Mouse (Mus musculus) lung, postnatal 0 days (tissue): ENCODE measurements around the gene Mrps14. TPM values are rescaled to one million over a fixed set of nuclear protein-coding genes. Genes with fewer than 3 reads are reported as not detected.

Experiments used
- ATAC-seq: fragments of 200-750 bp; cut with Nextera tagmentation; 2 replicates; pipeline ENCODE4 v1.8.0; 2017; ENCODE audit warnings: moderate library complexity
- DNase-seq: peaks from one replicate; pipeline ENCODE4 v3.0.0-alpha.2; 2016; ENCODE audit warnings: low spot score
- H3K27ac ChIP-seq: fragments of 300-500 bp; sonication (generic); 2 replicates; pipeline ENCODE4 v1.5.1; 2014; ENCODE audit warnings: antibody characterized with exemption, mild to moderate bottlenecking, low read length, mixed read lengths
- H3K27me3 ChIP-seq: fragments of 300-500 bp; sonication (generic); replicated peaks from 2 replicates; pipeline ENCODE4 v1.6.1; 2014; ENCODE audit warnings: low read length, mixed read lengths; ENCODE audit not compliant: insufficient read depth
- H3K36me3 ChIP-seq: fragments of 300-500 bp; sonication (generic); 2 replicates; pipeline ENCODE4 v1.6.1; 2014; ENCODE audit warnings: low read length, mixed read lengths; ENCODE audit not compliant: insufficient read depth
- H3K4me1 ChIP-seq: fragments of 300-500 bp; sonication (generic); 2 replicates; pipeline ENCODE4 v1.6.1; 2014; ENCODE audit warnings: antibody characterized with exemption, low read depth, low read length, mixed read lengths; ENCODE audit not compliant: insufficient read depth
- H3K4me2 ChIP-seq: fragments of 300-500 bp; sonication (generic); replicated peaks from 2 replicates; pipeline ENCODE4 v1.6.1; 2014; ENCODE audit warnings: low read depth, mild to moderate bottlenecking, low read length, moderate library complexity, mixed read lengths
- H3K4me3 ChIP-seq: fragments of 300-500 bp; sonication (generic); 2 replicates; pipeline ENCODE4 v1.5.1; 2014; ENCODE audit warnings: low read depth, low read length
- H3K9ac ChIP-seq: fragments of 300-500 bp; sonication (generic); replicated peaks from 2 replicates; pipeline ENCODE4 v1.6.1; 2014; ENCODE audit warnings: low read depth, mild to moderate bottlenecking
- H3K9me3 ChIP-seq: fragments of 300-500 bp; sonication (generic); 2 replicates; pipeline ENCODE4 v1.6.1; 2016; ENCODE audit warnings: low read length, mixed read lengths
- CTCF ChIP-seq: IDR thresholded peaks from 2 replicates; pipeline ENCODE4 v1.5.1; 2016; ENCODE audit warnings: antibody characterized with exemption, mild to moderate bottlenecking
- EP300 ChIP-seq: IDR thresholded peaks from 2 replicates; pipeline ENCODE4 v1.6.1; 2016; ENCODE audit warnings: antibody characterized with exemption, mild to moderate bottlenecking, control low read depth
- WGBS: fragments of 180-500 bp; shearing (Covaris S2); extraction: QIAGEN DNeasy Blood & Tissue Kit; methylation state at CpG from one replicate; pipeline ENCODE4 v1.1.7; 2014; 5-methylcytosine and 5-hydroxymethylcytosine counted together
- polyA plus RNA-seq: library from polyadenylated mRNA; unstranded; fragments of >200 nt; fragmentation: Nextera tagmentation; extraction: Ambion mirVana; gene quantifications from 2 replicates; pipeline ENCODE4 v1.2.1, GENCODE M21; 2015

The Mrps14 gene
- polyA plus RNA-seq, 1 experiment from 2014 or later: 180 TPM

DNA sequence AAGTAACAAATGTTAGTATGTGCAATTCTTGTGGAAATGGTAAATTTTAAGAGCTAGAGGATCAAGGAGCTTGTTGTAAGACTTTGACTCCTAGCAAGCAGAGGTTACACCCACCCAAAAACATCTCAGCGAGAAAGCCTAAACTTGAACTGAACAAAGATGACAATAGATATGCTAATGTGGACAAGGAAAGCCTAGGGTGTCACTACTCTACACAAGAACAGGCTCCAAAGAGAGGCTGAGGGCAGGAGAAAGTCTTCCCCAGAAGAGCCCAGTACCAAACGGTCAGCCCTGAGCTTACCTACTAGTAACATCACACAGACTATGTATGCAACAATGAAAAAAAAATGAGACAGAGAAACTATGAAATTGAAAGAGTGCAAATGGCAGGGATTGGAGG lies 14.8 kb downstream of the Mrps14 start:
- Histone ChIP-seq H3K27me3 (no peaks in the 10 kb centered on the region), H3K4me3 (no peak overlapping the region), H3K9ac (no peak overlapping the region), H3K9me3 (no peaks in the 10 kb centered on the region), H3K4me2 (no peak overlapping the region), H3K27ac (no peak overlapping the region), H3K36me3 (peaks cover 21% of the 10 kb centered on the region; the same call in 1 of the 2 replicates), H3K4me1 (peaks cover 12% of the 10 kb centered on the region; the same call in 1 of the 2 replicates)
- no peak for ATAC-seq
- TF ChIP-seq CTCF (no peak), EP300 (no peak)
- DNase-seq: no peak
- WGBS: 86% methylated on average over 2 of the region's 2 CpGs

DNA sequence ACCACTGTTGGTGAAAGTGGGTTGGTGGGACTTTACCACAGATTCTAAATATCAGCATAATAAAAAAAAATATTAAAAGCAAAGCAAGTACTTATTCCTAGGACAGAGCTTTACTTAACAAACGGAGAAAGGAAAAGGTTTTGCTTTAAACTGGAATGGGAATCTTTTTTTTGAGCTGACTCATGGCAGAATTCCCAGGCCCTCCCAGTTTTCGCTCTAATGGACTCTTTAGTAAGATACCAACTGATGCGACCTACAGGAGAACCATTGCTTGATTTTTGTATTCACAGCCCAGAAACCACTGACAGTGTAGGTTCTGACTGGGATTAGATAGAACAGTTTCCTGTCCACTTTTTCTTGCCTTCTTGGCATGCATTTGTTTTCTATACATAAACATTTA lies 15.6 kb downstream of the Mrps14 start:
- peaks cover 12% of the 10 kb centered on the region; the same call in 1 of the 2 replicates for H3K4me1 ChIP-seq
- no peak overlapping the region for H3K9ac ChIP-seq
- no peak for TF ChIP-seq CTCF
- TF ChIP-seq EP300: no peak
- no peak overlapping the region for H3K4me2 ChIP-seq
- no peaks in the 10 kb centered on the region for H3K9me3 ChIP-seq
- DNase-seq (peak; percentile 21), ATAC-seq (no peak)
- no peaks in the 10 kb centered on the region for H3K27me3 ChIP-seq
- 32% methylated on average over 3 of the region's 3 CpGs for WGBS
- no peak overlapping the region for H3K4me3 ChIP-seq
- H3K36me3 ChIP-seq: peaks cover 16% of the 10 kb centered on the region; the same call in 1 of the 2 replicates
- H3K27ac ChIP-seq: no peak overlapping the region

DNA sequence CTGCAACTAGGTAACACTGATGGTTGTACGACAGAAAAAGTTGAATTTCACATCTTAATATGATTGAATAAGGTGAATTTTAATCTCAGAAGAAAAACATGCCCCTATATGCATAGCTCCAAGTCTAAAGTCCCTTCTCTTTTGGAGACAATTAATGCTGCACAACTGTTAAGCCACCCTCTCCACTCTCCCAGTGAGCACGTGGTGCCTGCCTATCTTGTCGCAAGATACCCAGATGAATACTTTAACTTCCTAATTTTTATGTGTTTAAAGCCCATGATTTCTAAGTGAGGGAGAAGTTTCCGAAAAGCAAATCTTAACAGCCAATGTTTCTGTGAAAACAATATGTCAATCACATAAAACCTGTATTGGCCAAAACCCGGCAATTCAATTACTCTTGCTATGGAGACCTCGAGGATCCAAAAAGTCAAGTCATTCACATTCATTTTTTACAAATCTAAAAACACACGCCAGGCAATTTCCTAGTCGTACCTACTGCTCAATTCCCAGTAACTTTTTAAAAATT lies 16.6 kb downstream of the Mrps14 start:
- WGBS: 1% methylated on average over 8 of the region's 8 CpGs
- peak overlapping the region; percentile 86 for H3K9ac ChIP-seq
- peaks cover 12% of the 10 kb centered on the region; the same call in 1 of the 2 replicates for H3K4me1 ChIP-seq
- peak overlapping the region; percentile 66 for H3K4me2 ChIP-seq
- H3K4me3 ChIP-seq: peak overlapping the region; percentile 94
- peaks cover 8% of the 10 kb centered on the region; the same call in 1 of the 2 replicates for H3K36me3 ChIP-seq
- TF ChIP-seq EP300: no peak
- TF ChIP-seq CTCF: no peak
- H3K9me3 ChIP-seq: no peaks in the 10 kb centered on the region
- DNase-seq: peak; percentile 11
- no peaks in the 10 kb centered on the region for H3K27me3 ChIP-seq
- ATAC-seq: no peak
- peak overlapping the region; percentile 94 for H3K27ac ChIP-seq

DNA sequence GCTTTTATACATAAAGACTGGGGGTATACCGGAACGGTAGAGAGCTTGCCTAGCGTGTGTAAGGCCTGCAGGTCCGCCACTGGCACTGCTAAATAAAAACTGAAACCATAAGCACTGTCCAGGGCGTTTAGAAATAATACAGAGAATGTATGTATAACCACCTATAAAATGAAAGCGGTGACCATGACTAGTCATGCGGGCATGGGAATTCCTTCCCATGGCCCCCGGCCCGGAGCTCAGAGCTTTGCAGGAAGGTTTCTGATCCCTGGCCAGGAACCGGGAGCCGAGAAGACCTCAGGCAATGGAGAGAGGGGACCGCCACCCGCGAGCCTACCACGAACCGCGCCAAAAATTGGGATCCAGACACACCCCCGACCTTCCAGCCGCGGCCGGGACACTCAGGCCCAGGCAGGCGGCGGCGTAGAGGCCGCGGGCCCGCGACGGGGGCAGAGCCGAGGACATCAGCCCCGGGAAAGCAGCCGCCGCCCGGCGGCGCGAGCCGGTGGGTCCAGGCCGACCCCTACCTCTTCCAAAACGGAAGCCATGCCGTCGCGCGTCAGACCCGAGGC lies 17.2 kb downstream of the Mrps14 start:
- peak overlapping the region; percentile 94 for H3K27ac ChIP-seq
- H3K9ac ChIP-seq: peak overlapping the region; percentile 86
- peak overlapping the region; percentile 66 for H3K4me2 ChIP-seq
- peaks cover 7% of the 10 kb centered on the region; the same call in 1 of the 2 replicates for H3K36me3 ChIP-seq
- H3K4me3 ChIP-seq: peak overlapping the region; percentile 94
- peaks cover 12% of the 10 kb centered on the region; the same call in 1 of the 2 replicates for H3K4me1 ChIP-seq
- no peaks in the 10 kb centered on the region for H3K27me3 ChIP-seq
- under 1% methylated on average over 45 of the region's 45 CpGs for WGBS
- ATAC-seq (peak; percentile 31), DNase-seq (peak; percentile 55)
- no peaks in the 10 kb centered on the region for H3K9me3 ChIP-seq
- TF ChIP-seq EP300 (no peak), CTCF (no peak)

DNA sequence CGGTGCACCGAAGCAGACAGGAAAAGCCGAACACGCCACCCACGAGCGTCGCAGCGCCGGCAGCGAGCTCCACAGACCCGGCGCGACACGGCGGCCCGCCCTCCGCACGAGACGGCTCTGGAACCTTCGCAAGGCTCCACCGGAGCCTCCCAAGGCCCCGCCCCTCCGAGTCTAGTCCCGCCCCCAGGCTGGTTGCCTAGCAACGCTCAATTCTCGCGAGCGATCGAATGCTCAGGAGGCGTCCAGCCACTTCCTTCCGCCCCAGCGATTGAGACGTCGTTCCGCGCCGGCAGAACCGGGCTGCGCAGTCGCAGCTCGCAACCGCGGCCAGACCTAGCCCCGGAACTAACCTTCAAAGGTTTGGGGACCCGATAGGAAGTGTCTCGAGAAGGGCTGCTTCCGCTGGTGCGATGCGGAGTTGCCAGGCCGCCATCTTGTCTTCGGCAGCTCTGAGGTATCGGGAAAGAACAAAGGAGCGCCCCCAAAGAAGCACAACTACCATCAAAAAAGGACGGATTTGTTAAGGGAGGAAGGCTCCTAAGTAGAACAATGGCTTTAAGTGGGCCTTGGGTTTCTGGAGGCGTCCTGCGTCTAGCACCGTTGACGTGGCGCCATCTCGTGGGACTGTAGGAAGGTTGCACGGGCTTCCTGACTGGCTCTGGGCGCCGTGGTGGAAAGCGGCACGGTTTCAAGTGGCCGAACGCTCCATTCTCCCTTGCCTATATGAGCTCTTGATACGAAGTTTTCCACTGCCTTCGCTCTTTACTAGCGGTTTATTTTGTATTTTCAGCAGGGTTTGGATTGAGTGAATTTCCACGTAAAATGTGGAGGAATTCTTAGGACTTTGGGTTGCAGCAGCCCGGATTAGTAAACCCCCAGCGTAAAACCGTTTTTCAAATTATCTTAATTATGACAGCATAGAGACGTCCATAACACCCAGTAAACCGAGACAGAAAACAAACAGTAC lies 18.0 kb downstream of the Mrps14 start, which contains the start of gene Cacybp:
Cacybp (minus strand) TSS at position 173 of the 967 bp plus-strand sequence.
- 1% methylated on average over 76 of the region's 76 CpGs for WGBS
- no peaks in the 10 kb centered on the region for H3K36me3 ChIP-seq
- peak within 1 kb of the TSS; percentile 66 for H3K4me2 ChIP-seq
- TF ChIP-seq EP300 (no peak; the same call in none of the 2 replicates), CTCF (peak; percentile 91)
- ATAC-seq (peak; percentile 98), DNase-seq (peak; percentile 99)
- H3K27ac ChIP-seq: peak within 1 kb of the TSS; percentile 94
- H3K4me3 ChIP-seq: peak within 1 kb of the TSS; percentile 94
- no peaks in the 10 kb centered on the region for H3K27me3 ChIP-seq
- H3K9me3 ChIP-seq: no peaks in the 10 kb centered on the region
- H3K4me1 ChIP-seq: peaks cover 12% of the 10 kb centered on the region; the same call in 1 of the 2 replicates
- peak within 1 kb of the TSS; percentile 86 for H3K9ac ChIP-seq

DNA sequence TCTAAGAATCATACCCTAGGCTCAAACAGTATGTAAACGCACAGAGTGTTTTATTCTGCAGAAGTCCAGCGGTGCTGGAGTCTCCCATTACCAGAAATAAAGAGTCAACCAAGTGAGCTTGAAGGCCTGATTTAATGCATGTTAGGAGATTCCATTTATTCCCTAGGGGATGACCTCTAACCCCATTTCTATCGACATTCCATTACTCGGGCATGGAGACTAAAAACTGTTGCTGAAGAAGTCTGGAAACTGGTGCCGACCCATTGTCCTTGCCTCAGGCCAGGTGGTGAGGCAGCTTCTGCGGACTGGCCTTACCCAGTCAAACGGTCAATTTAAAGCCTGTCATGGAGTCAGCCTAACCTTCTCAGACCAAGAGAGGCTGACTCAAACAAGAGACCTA lies 19.2 kb downstream of the Mrps14 start:
- H3K4me2 ChIP-seq: no peak overlapping the region
- H3K9me3 ChIP-seq: no peaks in the 10 kb centered on the region
- WGBS: 88% methylated on average over 7 of the region's 7 CpGs
- H3K27ac ChIP-seq: no peak overlapping the region
- peaks cover 12% of the 10 kb centered on the region; the same call in 1 of the 2 replicates for H3K4me1 ChIP-seq
- H3K36me3 ChIP-seq: no peaks in the 10 kb centered on the region
- no peak overlapping the region for H3K4me3 ChIP-seq
- no peak for ATAC-seq
- TF ChIP-seq CTCF (no peak), EP300 (no peak)
- no peak overlapping the region for H3K9ac ChIP-seq
- H3K27me3 ChIP-seq: no peaks in the 10 kb centered on the region
- DNase-seq: no peak
